Mouse (Mus musculus): Measurements from ENCODE around the gene Uox. TPM values are rescaled to one million over a fixed set of nuclear protein-coding genes. Genes with fewer than 3 reads are reported as not detected.

Gene Uox
- polyA plus RNA-seq, 1 experiment = 0.13 TPM

DNA sequence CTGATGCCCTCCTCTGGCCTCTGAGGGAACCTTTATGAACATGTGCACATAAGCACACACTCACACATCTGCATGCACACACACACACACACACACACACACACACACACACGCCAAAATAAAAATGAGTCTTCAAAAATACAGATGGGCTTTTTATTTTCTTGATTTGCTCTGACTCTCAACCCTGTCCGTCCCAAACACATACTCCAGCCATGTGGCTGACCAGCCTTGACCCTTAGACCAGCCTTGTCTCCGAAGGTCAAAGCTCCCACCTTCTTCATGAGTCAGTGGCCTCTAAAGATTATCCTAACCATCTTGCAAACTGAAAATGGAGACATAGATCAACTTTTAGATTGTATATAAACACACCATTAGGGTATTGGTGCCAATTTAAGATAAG lies 632 bp upstream of the Uox start:
- Histone ChIP-seq H3K4me1 (ENCODE audit: control insufficient read depth, insufficient read depth, low read length) (no peaks in the 10 kb centered on the region), H3K27ac (ENCODE audit: insufficient read depth, low read length) (no peak overlapping the region), H3K27me3 (ENCODE audit: control insufficient read depth, insufficient read depth, low read length) (no peaks in the 10 kb centered on the region), H3K4me3 (replicated peaks; ENCODE audit: insufficient read depth, low read depth, low read length) (no peak overlapping the region)
- no peak for DNase-seq
- TF ChIP-seq POLR2A (IDR thresholded peaks at IDR 0.05; ENCODE audit: borderline replicate concordance, insufficient read depth, low read length) = no peak
- 92% methylated on average over 3 of the region's 3 CpGs for WGBS

DNA sequence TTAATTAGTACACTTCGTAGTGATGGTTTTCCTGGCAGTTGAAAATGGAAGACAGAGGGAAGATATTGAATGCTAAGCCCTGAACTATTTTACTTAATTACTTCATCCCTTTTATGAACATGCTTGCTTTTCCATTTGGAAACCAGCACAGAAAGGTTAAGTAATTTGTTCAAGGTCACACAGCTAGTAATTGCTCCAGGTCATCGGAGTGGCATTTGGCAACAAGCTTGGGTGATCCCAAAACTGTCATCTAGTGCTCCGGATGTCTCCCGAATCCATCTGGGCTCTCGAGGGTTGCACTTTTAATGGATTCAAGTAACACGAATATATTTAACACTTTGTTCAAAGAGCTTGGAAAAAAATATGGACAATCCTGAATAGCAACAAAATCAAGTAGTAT lies 713 bp downstream of the Uox start:
- WGBS = 57% methylated on average over 6 of the region's 6 CpGs
- H3K4me3 ChIP-seq (replicated peaks; ENCODE audit: insufficient read depth, low read depth, low read length) = no peak overlapping the region
- no peaks in the 10 kb centered on the region for H3K4me1 ChIP-seq (ENCODE audit: control insufficient read depth, insufficient read depth, low read length)
- no peaks in the 10 kb centered on the region for H3K27me3 ChIP-seq (ENCODE audit: control insufficient read depth, insufficient read depth, low read length)
- TF ChIP-seq CTCF (IDR thresholded peaks at IDR 0.05; ENCODE audit: borderline replicate concordance, insufficient read depth, low read depth, low read length) (no peak), POLR2A (IDR thresholded peaks at IDR 0.05; ENCODE audit: borderline replicate concordance, insufficient read depth, low read length) (no peak)
- no peak overlapping the region for H3K27ac ChIP-seq (ENCODE audit: insufficient read depth, low read length)
- no peak for DNase-seq

DNA sequence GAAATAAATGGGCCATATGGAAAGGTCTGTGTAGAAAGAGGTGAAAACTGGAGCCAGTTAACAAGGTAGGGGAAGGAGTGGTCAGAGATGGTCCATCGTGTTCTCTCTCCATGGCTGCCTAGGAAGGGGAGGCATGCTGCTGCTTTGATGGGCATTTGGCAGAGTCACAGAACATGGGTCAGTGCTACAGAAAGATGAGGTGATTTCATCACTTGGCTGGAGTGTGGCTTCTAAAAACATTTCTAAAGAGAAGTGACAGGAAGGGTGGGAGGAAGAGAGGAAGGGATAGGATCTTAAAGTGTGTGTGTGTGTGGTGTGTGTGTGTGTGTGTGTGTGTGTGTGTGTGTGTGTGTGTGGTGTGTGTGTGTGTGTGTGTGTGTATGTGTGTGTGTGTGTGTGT lies 1.1 kb downstream of the Uox start:
- WGBS = 6% methylated on average over 1 of the region's 1 CpGs
- TF ChIP-seq CTCF (IDR thresholded peaks at IDR 0.05; ENCODE audit: borderline replicate concordance, insufficient read depth, low read depth, low read length) (no peak), POLR2A (IDR thresholded peaks at IDR 0.05; ENCODE audit: borderline replicate concordance, insufficient read depth, low read length) (no peak)
- Histone ChIP-seq H3K27me3 (ENCODE audit: control insufficient read depth, insufficient read depth, low read length) (no peaks in the 10 kb centered on the region), H3K27ac (ENCODE audit: insufficient read depth, low read length) (no peak overlapping the region), H3K4me3 (replicated peaks; ENCODE audit: insufficient read depth, low read depth, low read length) (no peak overlapping the region), H3K4me1 (ENCODE audit: control insufficient read depth, insufficient read depth, low read length) (no peaks in the 10 kb centered on the region)
- DNase-seq = peak in 1 of 2 experiments; percentile 7

DNA sequence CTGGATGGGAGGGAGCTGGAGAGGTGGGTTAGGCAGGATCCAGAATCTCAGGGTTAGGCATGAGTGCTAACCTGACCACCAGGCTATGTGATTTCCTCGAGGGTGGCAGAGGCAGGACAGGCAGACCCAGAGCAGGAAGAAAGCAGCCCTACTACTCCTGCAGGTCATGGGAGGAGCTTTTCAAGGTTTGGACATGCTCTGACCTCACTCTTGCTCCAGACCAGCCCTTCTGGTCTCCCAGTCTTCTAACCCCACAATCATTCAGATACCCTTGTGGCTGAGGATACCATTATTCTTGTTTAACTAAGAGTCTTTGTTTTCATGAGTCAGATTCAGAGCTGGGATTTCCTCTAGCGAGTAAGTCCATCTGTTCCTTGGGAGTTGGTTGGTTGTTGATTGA lies 7.4 kb downstream of the Uox start:
- TF ChIP-seq POLR2A (IDR thresholded peaks at IDR 0.05; ENCODE audit: borderline replicate concordance, insufficient read depth, low read length) (no peak), CTCF (IDR thresholded peaks at IDR 0.05; ENCODE audit: borderline replicate concordance, insufficient read depth, low read depth, low read length) (no peak)
- 59% methylated on average over 2 of the region's 2 CpGs for WGBS
- no peak for DNase-seq
- Histone ChIP-seq H3K4me1 (ENCODE audit: control insufficient read depth, insufficient read depth, low read length) (no peaks in the 10 kb centered on the region), H3K27ac (ENCODE audit: insufficient read depth, low read length) (no peak overlapping the region), H3K4me3 (replicated peaks; ENCODE audit: insufficient read depth, low read depth, low read length) (no peak overlapping the region), H3K27me3 (ENCODE audit: control insufficient read depth, insufficient read depth, low read length) (no peaks in the 10 kb centered on the region)

DNA sequence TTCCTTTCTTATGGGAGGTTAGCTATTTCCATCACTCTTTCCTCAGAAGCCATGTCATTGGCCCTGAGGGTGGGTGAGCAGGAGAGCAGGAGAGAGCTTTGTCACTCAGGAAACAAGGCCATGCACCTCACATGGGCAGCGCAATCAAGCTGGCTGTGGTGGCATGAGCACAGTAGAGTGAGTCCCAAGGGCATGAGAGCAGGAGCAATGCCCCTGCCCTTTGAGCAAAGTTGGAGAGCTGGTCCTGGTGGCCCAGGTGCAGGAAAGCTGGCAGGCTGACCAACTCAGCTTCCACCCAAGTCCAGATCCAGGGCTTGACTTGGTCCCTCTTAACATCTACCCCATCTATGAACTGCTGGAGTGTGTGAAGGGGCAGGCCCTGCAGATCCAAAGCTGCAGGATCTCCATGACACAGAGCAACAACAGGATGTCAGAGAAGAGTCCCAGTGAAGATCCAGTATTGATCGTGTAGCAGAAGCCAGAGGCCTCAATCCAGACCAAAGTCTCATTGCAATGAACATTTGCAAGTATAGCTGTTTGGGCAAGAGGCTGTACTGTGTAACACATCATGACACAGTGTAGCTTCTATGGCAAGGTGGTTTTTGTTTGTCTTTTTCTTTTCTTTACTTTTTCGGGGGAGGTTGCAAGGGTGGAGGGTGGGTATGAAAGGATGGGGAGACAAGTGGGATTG lies 10.0 kb downstream of the Uox start:
- Histone ChIP-seq H3K27ac (ENCODE audit: insufficient read depth, low read length) (no peak overlapping the region), H3K4me3 (replicated peaks; ENCODE audit: insufficient read depth, low read depth, low read length) (no peak overlapping the region), H3K4me1 (ENCODE audit: control insufficient read depth, insufficient read depth, low read length) (no peaks in the 10 kb centered on the region), H3K27me3 (ENCODE audit: control insufficient read depth, insufficient read depth, low read length) (no peaks in the 10 kb centered on the region)
- WGBS = 95% methylated on average over 3 of the region's 3 CpGs
- DNase-seq = no peak
- TF ChIP-seq POLR2A (IDR thresholded peaks at IDR 0.05; ENCODE audit: borderline replicate concordance, insufficient read depth, low read length) (no peak), CTCF (IDR thresholded peaks at IDR 0.05; ENCODE audit: borderline replicate concordance, insufficient read depth, low read depth, low read length) (no peak)

DNA sequence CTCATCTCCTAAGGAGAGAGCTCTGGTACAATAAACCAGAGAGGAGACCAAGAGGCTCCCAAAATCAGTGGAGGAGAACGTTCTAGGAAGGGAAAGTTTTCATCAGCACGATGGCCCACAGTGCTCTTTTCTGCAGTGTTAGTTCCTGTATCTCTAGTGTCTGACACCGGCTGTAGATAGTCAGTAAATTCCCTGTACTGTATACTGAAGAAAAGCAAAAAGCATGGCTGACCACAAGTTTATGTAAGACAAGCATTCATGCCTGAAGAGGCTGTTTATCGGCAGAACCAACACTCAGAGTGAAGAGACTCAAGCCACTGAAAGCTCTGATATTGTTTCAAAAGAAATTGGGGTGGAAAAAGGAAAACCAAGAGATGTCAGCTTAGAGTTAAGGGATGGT lies 13.3 kb downstream of the Uox start:
- Histone ChIP-seq H3K27ac (ENCODE audit: insufficient read depth, low read length) (no peak overlapping the region), H3K4me1 (ENCODE audit: control insufficient read depth, insufficient read depth, low read length) (no peaks in the 10 kb centered on the region), H3K27me3 (ENCODE audit: control insufficient read depth, insufficient read depth, low read length) (no peaks in the 10 kb centered on the region), H3K4me3 (replicated peaks; ENCODE audit: insufficient read depth, low read depth, low read length) (no peak overlapping the region)
- TF ChIP-seq POLR2A (IDR thresholded peaks at IDR 0.05; ENCODE audit: borderline replicate concordance, insufficient read depth, low read length) (no peak), CTCF (IDR thresholded peaks at IDR 0.05; ENCODE audit: borderline replicate concordance, insufficient read depth, low read depth, low read length) (no peak)
- DNase-seq = no peak
- WGBS = 88% methylated on average over 4 of the region's 4 CpGs

DNA sequence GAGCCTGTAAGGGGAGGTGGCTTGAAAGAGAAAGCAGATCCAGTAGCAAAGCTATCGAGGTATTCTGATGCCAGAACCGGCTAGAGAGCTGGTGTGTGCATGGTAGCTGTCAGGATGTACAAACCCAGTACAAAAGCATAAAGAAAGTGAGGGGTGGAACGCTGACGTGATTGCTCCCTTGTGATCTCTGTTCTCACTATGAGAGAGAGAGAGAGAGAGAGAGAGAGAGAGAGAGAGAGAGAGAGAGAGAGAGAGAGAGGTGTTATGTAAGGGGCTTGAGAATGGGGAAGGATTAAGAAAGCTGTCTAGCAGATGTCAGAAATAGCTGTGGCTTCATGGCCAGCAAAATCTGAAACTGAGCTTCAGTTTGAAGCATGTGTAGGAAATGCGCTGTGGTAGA lies 13.7 kb downstream of the Uox start:
- H3K27me3 ChIP-seq (ENCODE audit: control insufficient read depth, insufficient read depth, low read length) = no peaks in the 10 kb centered on the region
- H3K4me3 ChIP-seq (replicated peaks; ENCODE audit: insufficient read depth, low read depth, low read length) = no peak overlapping the region
- H3K27ac ChIP-seq (ENCODE audit: insufficient read depth, low read length) = no peak overlapping the region
- H3K4me1 ChIP-seq (ENCODE audit: control insufficient read depth, insufficient read depth, low read length) = no peaks in the 10 kb centered on the region
- 59% methylated on average over 5 of the region's 5 CpGs for WGBS
- DNase-seq = no peak
- no peak for TF ChIP-seq POLR2A (IDR thresholded peaks at IDR 0.05; ENCODE audit: borderline replicate concordance, insufficient read depth, low read length)
- no peak for TF ChIP-seq CTCF (IDR thresholded peaks at IDR 0.05; ENCODE audit: borderline replicate concordance, insufficient read depth, low read depth, low read length)

DNA sequence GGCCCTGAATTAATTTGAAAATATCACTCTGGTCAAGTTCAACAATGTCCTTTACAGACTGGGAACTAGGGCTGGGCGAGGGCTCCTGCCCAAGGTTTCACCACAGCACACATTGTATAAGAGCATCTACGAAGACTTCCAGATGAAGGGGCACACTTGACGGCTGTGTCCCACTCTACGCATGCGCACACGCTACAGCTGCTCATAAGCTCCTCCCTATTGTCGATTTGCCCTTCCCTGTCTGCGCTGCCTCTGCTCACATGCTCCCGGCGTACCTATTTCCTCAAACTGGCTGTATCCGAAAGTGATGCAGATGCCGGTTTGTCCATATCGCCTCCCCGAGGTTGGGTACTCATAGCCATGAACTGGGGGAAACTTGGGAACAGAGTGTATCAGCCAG lies 16.4 kb downstream of the Uox start:
- no peak for DNase-seq
- TF ChIP-seq CTCF (IDR thresholded peaks at IDR 0.05; ENCODE audit: borderline replicate concordance, insufficient read depth, low read depth, low read length) = no peak
- TF ChIP-seq POLR2A (IDR thresholded peaks at IDR 0.05; ENCODE audit: borderline replicate concordance, insufficient read depth, low read length) = no peak
- no peak overlapping the region for H3K27ac ChIP-seq (ENCODE audit: insufficient read depth, low read length)
- H3K27me3 ChIP-seq (ENCODE audit: control insufficient read depth, insufficient read depth, low read length) = no peaks in the 10 kb centered on the region
- no peak overlapping the region for H3K4me3 ChIP-seq (replicated peaks; ENCODE audit: insufficient read depth, low read depth, low read length)
- no peaks in the 10 kb centered on the region for H3K4me1 ChIP-seq (ENCODE audit: control insufficient read depth, insufficient read depth, low read length)
- 93% methylated on average over 14 of the region's 14 CpGs for WGBS
